Mouse (Mus musculus) lung, adult 18-20 months (tissue): Measurements from ENCODE around the gene Tnr.
A peak's percentile ranks its signal among the peaks of the same experiment; 100 is the strongest.

Experiments used
- DNase-seq, 2 experiments: peaks; one replicate each; pipeline ENCODE4 v3.0.0; 2022; ENCODE audit warnings: mixed read lengths in 2 of 2

Gene Tnr

DNA sequence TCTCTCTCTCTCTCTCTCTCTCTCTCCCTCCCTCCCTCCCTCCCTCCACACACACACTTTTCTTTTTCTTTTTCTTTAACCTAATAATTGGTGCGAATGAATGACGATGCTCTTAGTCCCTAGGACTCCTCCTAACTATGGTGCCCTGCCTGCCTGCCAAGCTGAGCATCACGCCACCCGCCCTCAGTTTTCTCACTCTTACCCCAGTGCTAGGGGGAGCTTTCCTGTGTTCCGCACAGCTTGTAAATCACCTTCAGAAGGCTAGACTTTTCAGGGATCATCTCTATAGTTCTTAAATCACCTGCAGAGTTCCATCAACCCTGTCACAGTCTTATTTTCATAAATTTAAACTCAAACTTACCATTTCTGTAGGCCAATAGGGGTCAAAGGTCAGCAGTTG is 200.2 kb downstream of the Tnr start:
- DNase-seq, result no peak

DNA sequence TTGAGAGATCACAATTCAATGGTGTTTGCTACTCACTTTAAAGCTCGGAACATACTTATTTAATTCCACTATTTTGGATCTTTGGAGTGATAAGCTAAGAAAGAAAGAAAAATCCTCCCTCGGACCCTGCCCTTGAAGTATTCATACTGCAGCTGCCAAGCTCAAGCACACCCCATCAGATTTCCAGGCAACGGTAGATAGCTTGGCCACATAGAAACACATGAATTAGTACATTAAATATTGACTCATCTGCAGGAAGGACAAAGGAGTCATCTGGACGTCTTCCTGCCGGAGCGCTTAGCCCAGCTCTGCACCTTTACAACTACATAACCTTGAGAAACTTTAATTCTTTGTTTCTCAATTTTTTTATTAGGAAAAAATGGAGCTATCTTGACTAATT is 205.7 kb downstream of the Tnr start:
- DNase-seq, result no peak

DNA sequence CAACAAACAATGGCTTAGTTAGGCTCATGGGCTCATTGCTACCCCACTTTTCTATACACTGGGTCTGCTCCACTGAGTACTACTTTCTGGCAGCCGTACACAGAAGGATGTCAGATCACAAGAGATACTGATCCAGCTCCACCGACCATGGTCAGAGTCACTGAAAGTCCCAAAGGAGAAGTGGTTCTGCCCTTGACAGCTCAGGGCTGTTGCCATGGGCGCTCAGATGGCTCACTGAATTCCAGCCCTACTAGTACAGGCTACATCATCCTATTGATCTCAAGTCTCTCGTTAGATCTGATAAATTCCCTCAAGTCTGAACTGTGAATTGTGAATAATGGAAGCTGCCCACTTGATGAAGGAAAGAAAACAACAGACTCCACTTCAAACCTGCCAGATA is 207.3 kb downstream of the Tnr start:
- DNase-seq, result no peak

DNA sequence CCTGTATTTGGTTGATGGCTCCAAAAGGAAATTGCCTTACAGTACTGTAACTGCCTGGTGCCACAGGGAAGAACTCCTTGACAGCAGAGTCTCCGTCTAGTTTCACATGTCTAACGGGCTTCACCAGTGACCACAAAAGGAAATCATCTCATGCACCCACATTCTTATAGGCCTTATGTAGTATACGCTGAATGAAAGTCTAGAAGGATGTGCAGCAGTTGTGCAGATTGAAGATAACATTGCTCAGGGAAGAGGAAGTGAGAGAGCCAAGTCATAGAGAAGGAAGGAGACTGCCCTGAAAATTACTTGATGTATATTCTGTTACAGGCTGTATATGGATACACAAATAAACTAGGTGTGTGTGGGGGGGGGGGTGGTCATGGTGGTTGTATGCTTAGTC is 211.5 kb downstream of the Tnr start:
- no peak for DNase-seq

DNA sequence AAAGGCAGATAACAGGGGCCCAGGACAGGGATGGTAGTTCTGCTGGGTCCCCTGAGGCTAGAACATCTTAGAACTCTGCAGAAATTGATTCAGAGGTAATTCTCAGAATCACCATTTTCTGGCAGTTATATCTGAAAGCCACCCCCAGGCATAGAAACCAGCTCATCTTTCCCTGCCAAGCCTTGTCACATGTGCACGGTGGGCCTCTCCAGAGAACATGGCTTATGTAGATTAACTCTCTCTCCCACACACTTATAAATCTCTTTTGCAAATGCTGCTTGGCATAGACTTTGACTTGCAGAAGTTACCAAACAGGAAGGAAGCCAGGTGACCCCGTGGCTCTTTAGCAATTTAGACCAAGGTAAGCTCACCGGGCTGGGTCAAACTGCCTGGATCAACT is 215.9 kb downstream of the Tnr start:
- no peak for DNase-seq

DNA sequence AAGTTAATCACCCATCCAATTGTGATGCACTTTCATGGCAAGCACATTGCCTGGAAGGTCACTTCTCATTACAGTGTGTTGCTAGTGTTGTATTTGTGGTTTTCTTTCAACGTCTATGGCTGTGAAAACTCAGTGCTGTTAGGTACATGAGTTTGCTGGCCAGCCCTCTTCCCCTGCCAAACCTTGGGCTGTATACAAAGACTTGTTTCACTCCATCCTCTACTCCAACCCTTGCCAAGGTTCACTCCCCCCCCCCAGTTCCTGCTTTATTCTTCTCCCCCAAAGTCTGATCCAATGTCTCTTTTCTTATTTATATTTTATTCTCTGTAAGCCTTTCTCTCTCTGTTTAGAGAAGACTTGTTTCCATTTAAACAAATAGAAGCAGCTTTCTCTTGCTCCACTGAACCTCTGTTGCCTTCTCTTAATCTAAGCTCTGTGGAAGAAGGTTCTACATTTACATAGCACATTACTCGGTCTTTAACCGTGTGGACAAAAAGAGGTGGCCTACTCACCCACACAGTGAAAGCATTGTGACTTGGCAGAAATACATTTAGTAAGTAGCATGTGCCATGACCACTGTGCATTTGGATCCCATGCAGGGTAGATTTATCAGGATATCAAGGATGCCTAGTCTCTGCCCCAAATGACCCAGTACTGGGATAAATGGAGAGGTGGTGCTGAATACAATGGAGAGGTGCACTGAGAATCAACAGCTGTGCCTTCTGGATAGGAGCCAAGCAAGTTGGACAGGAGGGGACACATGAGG is 217.9 kb downstream of the Tnr start:
- DNase-seq, result no peak

DNA sequence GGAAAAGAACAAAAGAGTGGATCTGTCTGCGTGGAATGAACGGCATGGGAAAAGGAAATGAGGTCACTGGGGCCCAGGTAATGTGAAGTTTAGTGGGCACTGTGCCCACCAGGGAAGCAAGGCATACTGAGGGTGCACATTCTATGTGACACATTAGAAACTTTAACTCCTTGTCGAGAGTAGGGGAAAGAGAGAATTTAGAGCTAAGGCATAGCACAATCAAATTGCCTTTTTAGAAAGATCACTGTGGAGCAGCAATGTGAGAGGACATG is 218.4 kb downstream of the Tnr start:
- DNase-seq, result no peak

DNA sequence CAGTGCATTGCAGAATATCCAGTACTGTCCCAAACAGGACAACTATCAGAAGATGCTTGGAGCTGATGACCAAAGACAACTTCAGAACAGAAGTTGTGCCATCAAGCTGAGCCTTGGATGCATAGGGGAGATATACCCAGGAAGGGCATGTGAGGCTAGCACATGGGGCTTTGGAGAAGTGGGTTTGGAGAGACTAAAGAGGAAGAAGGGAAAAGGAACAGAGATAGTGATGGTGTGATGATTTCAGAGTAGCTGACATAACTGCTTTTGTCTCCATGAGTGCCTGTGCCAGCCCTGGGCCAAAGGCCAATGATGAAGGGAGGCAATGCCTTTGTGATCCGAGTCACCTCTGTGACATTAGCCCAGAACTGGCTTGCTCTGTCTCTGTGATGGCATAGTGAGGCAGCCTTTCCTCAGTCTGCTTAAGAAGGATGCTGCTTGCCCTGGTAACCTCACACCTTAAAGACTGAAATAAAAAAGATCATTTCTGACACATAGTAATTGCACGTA is 220.2 kb downstream of the Tnr start:
- no peak for DNase-seq

DNA sequence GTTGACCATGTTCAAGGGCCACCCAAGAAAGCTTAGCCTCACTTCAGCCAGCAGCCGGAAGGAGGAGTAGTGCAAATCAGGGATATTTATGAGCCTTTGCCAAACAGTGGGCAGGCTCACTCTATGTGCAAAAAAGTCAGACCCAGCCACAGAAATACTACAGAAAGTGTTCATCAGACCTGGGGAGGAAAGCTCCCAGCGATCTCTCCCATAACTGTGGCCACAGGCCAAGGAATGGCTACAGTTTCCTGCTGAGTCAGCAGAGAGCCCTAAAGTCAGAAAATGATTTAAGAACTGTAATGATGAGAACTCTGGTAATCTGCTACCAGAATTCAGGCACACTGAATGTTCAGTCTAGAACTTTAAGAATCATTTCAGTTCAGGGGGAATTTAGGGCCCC is 221.7 kb downstream of the Tnr start:
- DNase-seq, result no peak

DNA sequence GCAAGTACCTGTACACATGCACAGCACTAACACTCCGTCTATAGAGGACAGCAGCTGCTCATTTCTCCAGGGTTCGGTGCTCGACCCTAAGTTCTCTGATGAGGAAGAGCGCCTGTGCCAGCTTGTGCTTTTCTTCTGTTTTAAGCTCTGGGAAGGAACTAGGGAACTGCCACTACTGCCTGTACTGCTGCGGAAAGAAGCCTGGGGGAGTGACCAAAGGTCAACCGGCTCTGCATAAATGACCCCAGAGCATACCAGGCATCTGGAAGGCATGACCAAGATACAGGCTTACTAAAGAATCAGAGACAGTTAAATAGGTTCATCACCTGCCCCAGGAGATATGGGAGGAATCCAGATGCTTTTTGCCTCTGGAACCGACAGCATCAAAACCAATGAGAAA is 224.4 kb downstream of the Tnr start:
- DNase-seq, result no peak

DNA sequence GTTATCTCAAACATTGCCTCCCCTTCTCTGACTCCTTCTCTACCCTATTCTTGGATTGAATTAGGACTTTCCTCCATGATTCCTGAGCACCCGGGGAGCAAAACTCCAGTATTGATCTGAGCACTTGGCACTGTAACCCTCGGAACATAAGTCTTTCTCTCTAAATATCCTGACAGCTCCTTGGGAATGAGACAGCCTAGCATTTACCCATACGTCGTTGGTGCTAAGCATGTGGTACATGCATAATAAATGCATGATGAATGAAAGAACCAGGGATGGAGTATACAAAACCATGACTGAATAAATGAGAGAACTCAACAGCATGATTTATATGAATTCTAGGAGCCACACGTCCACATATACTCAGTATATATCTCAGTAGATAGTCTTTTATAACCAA is 226.8 kb downstream of the Tnr start:
- DNase-seq, result no peak

DNA sequence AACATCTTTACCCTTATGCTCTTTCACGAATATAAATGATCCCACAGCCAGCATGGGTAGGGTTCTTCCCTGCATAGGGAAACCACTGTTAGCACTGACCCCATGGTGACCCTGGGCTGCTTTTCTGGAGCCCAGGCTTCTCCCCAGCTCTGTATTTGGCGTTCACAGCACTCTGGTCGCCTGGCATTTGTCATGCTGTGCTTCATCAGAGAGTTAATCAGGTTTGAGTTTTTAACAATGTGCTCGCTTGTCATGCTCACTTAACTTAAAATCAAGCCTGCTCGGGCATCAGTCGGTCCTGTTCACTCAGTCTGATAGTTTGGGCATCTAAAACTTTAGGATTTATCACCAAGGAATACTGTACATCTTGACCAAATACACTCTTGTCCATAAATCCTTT is 227.3 kb downstream of the Tnr start:
- DNase-seq, result no peak

DNA sequence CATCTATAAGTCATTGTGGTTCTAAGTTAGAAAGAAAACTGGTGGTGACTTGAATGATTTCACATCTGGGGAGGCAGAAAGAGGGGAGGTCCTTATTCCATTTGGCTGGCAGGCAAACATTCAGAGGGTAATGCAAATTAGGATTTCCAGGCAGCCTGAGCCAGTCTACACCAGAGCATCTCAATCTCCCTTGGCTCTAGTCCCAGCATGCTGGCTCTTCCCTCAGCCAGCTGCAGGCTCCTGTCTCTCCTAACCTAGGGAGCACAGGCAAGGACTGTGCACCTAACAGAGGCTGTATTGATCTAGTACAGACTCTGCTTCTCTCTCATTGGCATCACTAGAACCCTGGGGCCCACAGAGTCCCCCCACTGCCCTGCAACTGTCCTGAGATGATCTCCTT is 237.4 kb downstream of the Tnr start:
- DNase-seq, result no peak

DNA sequence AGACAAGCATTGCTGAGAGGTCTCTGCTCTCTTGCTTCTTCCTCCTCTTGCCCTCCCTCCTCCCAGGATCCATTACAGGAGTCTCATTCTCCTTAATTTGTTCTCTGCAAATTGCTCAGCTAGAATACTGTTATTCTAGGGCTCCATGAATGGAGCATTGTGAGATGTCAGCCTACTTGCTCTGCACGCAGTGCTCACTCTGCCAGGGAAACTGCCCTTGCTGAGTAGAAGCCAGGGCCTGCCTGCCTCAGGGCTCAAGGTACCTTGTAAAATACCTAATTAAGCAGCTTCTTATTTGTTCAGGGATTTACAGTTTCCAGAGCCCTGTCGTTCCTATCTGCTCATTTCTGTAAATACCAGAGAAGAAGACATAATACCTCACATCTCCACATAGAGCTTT is 240.3 kb downstream of the Tnr start:
- DNase-seq, result no peak

DNA sequence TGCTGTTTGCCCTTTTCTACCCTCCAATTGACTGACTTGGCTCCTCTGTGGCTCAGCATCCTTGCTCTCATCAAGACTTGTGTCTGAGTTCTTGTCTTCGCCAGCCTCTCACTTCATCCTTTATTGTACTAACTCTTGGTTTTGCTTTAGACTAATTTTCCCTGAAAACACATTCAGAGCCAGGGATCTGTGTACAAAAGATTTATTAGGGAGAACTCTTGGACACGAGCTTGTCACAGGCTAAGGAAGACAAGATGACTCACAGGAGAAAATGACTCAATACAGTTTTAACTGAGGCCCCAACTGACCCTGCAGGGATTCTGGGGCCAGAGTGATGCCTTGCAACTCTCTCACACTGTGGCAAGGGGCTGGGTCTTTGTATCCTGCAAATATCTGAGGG is 241.3 kb downstream of the Tnr start:
- no peak for DNase-seq

DNA sequence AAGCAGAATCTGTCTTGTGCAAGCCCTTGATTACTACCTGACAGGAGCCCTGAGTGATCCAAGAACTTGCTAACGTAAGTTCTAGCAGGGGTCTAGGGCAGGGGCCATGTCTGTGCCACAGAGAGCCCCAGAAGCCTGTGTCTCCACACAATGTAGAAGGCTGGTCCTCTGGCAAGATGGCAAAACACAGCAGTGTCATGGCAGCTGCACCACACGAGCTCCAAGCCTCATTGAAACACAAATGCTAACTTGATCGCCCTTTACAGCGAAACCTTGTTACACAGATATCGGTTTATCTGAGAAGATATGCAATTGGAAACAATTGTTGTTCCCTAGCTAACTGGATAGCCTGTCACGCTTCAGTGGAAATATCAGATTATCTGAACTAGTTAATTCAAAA is 246.4 kb downstream of the Tnr start:
- no peak for DNase-seq

DNA sequence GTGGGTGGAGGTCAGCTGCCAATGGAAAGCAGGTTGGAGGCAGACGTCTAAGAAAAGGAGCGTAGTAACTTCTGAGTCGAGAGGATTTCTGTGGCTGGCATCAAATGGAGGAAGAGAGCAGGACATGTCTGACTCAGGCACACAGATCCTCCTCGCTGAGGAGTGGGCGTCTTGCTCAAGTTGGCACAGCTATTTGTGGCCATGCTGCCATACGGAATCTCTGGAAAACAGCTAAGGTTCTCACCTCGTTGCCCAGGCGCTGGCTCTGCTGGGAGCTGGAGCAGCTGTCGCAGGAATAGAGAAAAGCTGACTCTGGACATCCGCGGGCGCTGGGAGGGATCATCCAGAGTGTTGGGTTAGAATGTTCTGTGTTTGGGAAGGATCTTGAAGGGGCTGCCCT is 250.1 kb downstream of the Tnr start:
- DNase-seq, result no peak

DNA sequence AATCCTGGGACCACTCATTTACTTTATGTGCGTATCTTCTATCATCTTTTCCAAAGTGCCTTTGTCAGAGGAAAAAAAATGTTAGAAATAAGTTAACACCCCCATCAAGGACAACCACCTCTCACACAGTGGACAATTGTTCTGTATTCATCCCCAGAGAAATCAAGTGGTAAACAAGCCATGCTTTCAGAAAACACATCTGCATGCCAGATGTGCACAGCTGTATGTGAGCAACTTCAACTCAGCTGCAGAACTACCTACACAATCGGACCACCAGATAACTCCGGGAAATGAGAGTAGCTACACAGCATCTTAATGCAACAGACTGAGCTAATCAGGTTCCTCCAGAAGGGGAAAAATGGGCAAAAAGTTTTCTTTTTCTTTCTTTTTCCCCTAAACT is 251.6 kb downstream of the Tnr start:
- no peak for DNase-seq

DNA sequence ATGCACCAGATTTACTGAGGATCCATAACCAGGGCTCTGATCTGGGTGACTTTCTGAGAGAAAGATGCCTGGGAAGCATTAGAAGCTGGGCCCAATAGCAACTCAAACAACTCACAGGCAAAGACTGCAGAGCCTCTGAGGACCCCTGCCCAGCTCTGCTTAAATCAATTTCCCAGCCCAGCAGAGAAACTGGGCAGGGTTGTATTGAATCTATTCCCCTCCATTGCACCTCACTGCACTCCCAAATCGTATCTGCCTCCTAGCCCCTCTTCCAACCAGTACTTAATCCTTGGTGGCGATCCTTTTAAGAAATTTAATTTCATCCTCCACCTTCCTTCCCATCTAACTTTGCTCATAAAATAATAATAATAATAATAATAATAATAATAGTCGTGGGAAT is 253.5 kb downstream of the Tnr start:
- no peak for DNase-seq

DNA sequence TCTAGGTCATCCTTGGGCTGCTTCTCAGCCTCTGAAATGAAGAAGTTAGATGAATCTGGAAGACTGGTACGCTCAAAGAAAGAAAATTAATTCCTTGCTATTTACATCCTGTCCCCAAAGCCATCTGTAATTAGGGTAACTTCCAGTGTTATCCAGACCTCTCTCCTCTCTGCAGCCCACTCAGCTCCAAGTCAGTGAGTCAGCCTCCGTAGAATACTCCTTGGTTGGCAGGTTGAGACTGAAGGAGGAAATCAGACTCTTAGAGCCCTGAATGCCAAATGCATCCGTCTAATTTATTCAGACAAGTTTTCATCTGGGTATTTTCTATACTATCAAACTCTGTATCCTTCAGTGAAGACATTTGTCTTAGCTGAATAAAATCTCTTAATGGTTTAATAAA is 255.9 kb downstream of the Tnr start:
- DNase-seq, result no peak

DNA sequence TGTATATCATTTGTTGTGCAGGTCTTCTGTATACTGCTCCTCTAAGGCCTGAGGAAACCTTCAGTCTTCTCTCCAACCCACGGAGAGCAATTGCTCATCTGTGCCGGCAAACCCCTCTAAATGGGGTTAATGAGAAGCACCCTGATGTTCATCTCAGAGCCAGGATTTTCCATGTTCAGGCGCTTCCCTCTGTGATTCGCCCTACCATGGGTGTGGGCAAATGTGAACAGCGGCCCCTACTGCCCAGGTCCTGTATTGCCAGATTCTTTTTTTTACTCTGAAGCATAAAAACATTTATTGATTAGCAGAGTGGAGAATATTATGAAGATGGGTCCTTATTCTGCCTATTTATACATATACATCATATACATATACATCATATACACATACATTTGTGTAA is 260.3 kb downstream of the Tnr start:
- peak; percentile 3 to 27 for DNase-seq

DNA sequence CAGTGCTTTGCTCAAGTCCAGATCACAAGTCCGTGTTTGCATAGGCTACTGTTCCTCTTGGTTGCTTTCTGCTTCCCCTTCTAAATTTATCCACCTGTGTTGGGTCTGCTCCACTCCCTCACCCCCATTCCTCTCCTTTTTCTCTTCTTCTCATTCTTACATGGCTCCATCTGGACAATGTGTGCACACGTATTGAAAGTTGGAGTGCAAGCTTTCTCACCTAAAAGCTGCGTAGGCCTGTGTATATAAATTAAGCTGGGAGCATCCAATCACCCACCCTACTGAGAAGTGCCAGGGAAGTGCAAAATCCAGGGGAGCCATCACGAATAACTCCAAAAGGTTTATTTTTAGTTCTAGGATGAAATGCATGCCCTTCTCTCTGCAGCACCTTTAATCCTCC is 264.7 kb downstream of the Tnr start:
- no peak for DNase-seq

DNA sequence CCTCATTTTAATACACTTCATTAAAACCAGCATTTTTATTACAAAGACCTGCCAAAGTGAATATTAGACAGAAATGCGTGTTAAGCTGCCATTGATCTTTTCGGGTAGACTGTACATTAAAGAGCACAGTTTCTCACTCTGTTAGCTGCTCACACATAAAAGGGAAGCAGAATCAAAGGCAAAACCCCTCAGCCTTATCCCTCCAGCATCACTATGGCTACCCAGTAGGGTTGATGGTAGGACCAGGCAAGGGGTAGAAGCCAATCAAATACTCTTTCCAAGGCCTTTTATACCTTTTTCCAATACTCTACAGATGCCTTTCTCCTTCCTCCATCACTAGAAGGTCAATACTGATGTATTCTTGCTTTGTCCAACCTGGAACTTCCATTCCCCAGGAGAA is 269.0 kb downstream of the Tnr start:
- no peak for DNase-seq

DNA sequence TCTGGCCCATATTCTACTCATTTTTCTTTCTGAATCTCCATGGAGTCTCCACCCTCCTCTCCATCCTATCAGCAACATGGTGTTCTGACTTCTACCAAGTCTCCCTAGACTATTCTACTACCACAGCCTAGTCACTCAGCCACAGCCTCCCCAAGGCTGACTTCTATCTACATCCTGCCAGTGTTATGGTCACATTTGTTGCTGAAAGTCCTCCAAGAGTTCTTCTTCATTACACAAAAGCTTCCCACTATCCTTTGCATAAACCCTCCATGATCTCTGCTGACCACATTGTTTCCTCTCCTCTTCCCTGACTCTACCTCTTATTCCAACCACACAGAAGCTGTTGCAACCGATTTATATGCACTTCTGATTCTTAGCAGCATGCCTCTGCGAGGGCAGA is 272.5 kb downstream of the Tnr start:
- no peak for DNase-seq

DNA sequence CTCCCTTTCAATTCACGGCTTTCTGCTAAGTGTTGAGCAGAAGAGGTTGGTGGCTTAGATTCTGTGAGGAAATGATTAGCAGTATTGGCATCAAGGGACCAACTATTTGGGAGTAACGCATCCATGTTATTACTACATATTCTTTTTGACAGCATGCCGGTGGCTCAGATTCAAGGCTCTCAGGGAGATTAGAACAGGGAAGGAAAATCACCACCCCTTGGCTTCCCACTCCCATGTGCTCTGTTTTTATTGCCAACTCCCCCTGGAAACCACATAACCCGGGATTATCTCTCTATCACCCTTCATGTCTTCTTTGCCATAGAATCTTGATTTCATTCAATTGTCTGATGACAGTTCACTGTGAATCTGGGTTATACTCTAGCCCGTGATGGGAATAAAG is 276.8 kb downstream of the Tnr start:
- no peak for DNase-seq

DNA sequence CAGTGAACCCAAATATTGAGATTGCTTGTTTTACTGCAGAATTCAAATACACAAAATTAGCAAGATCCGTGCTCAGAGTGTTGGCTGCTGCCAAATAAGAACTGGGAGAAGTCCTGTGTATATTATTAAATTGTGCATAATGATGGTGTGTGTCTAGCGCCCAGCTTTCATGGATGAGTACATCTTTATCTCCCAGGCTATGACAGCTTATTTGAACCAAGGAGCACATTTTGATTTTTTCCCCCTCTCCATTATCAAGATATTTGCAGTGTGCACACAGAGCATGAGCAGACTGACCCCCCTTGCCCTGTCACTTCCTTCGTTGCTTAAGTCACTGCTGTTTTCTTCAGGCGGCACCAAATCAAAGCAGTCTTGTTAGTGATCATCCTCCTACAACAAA is 278.2 kb downstream of the Tnr start:
- no peak for DNase-seq
